8 mouse cellular contexts compared by ENCODE assay signal in genomic region chr19:41846366-41847090, GRCm38 (mm10). TPM values are rescaled to one million over a fixed set of nuclear protein-coding genes. Genes with fewer than 3 reads are reported as not detected.
A peak's percentile ranks its signal among the peaks of the same experiment; 100 is the strongest.
DNase-seq lines count a peak whose midpoint lies in the region; ATAC-seq and TF ChIP-seq lines count a peak whose summit lies in the region.

No protein-coding gene starts in this region.

- peaks cover 10% of the 10 kb centered on the region; the same call in 1 of the 2 replicates for H3K27me3 ChIP-seq in lung, embryonic 15.5 days
- H3K27me3 ChIP-seq in midbrain, postnatal 0 days (ENCODE audit: insufficient read depth, low read length) = no peaks in the 10 kb centered on the region

- H3K9ac ChIP-seq in lung, embryonic 15.5 days = peak overlapping the region; percentile 49
- peak overlapping the region; percentile 66 for H3K9ac ChIP-seq in midbrain, postnatal 0 days (replicated peaks; ENCODE audit: low read length, poor library complexity, severe bottlenecking)

- peaks cover 21% of the 10 kb centered on the region for H3K4me1 ChIP-seq in lung, embryonic 15.5 days
- peaks cover 16% of the 10 kb centered on the region for H3K4me1 ChIP-seq in bone marrow macrophage, adult 2 months (ENCODE audit: control insufficient read depth, insufficient read depth, low read length)
- no peaks in the 10 kb centered on the region for H3K4me1 ChIP-seq in midbrain, postnatal 0 days (ENCODE audit: insufficient read depth, low read length)

- no peak for ATAC-seq in lung, embryonic 15.5 days (ENCODE audit: borderline replicate concordance, extremely low read depth, low FRiP score, low TSS enrichment)
- ATAC-seq in midbrain, postnatal 0 days (ENCODE audit: low FRiP score) = no peak

- H3K4me3 ChIP-seq in lung, embryonic 15.5 days = peak overlapping the region; percentile 56
- H3K4me3 ChIP-seq in bone marrow macrophage, adult 2 months (ENCODE audit: insufficient read depth, low read length) = peak overlapping the region; percentile 91
- H3K4me3 ChIP-seq in midbrain, postnatal 0 days (ENCODE audit: low read depth, low read length) = peak overlapping the region; percentile 67

- H3K36me3 ChIP-seq in lung, embryonic 15.5 days = no peaks in the 10 kb centered on the region
- H3K36me3 ChIP-seq in midbrain, postnatal 0 days (ENCODE audit: insufficient read depth, low read length) = no peaks in the 10 kb centered on the region

- TF ChIP-seq CTCF in bone marrow macrophage, adult 2 months (IDR thresholded peaks at IDR 0.05; ENCODE audit: low read depth, low read length) = no peak; the same call in 1 of the 2 replicates
- TF ChIP-seq CTCF in midbrain, postnatal 0 days (IDR thresholded peaks at IDR 0.05) = peak; percentile 39; the same call in 1 of the 2 replicates

- no peak for DNase-seq in lung, postnatal 25 days (ENCODE audit: low spot score)
- peak; percentile 20 to 34 for DNase-seq in gastrocnemius, adult 8-10 months (ENCODE audit: low spot score in 2 of 2)
- DNase-seq in kidney, postnatal 10 days = peak; percentile 51
- DNase-seq in midbrain, postnatal 0 days (ENCODE audit: low spot score) = no peak
- no peak for DNase-seq in yolk sac, embryonic 10.5 days (ENCODE audit: low spot score)
- DNase-seq in frontal cortex, postnatal 10 days (ENCODE audit: low spot score in 2 of 2) = no peak

- H3K4me2 ChIP-seq in lung, embryonic 15.5 days = peak overlapping the region; percentile 93
- peak overlapping the region; percentile 95 for H3K4me2 ChIP-seq in midbrain, postnatal 0 days (ENCODE audit: low read depth, low read length, poor library complexity, severe bottlenecking)

- 12% methylated on average over 21 of the region's 21 CpGs for WGBS in lung, embryonic 15.5 days
- 9% methylated on average over 21 of the region's 21 CpGs for WGBS in midbrain, postnatal 0 days

- H3K27ac ChIP-seq in lung, embryonic 15.5 days = no peak overlapping the region
- peak overlapping the region; percentile 97; the same call in 1 of the 2 replicates for H3K27ac ChIP-seq in bone marrow macrophage, adult 2 months (ENCODE audit: insufficient read depth, low read depth, low read length)
- H3K27ac ChIP-seq in midbrain, postnatal 0 days (ENCODE audit: low read depth, low read length) = peak overlapping the region; percentile 85

- no peak for TF ChIP-seq POLR2A in bone marrow macrophage, adult 2 months (IDR thresholded peaks at IDR 0.05; ENCODE audit: borderline replicate concordance, low read depth, low read length)

- H3K9me3 ChIP-seq in lung, embryonic 15.5 days = no peaks in the 10 kb centered on the region
- no peaks in the 10 kb centered on the region for H3K9me3 ChIP-seq in midbrain, postnatal 0 days (ENCODE audit: low read length)

RNA-seq across cellular contexts. Expression of gene Frat2, which starts 1.4 kb away (rescaled TPM):
- polyA plus RNA-seq in lung, embryonic 15.5 days (2015; fragmentation: Nextera tagmentation; extraction: Ambion mirVana) = 4.1 and 4.4 TPM in 2 replicates
- 4.4 and 4.5 TPM in 2 replicates for polyA plus RNA-seq in bone marrow macrophage, adult 2 months (2012; ENCODE audit: insufficient read depth, insufficient read length, missing spikeins)
- total RNA-seq in gastrocnemius, adult 8-10 months (2022) = 10 to 100 TPM in 3 of 4 experiments, 1 to 10 TPM in 1; 4.5 to 15.5 (median 12.5) TPM
- total RNA-seq in midbrain, postnatal 0 days (2014; rRNA removed) = 6.9 and 10.4 TPM in 2 replicates
- 6.7 and 8.0 TPM in 2 replicates for polyA plus RNA-seq in midbrain, postnatal 0 days (2015; fragmentation: Nextera tagmentation; extraction: Ambion mirVana)

RNA-seq across cellular contexts. Expression of gene Frat1, which starts 16.8 kb away (rescaled TPM):
- 7.2 and 7.3 TPM in 2 replicates for polyA plus RNA-seq in lung, embryonic 15.5 days (2015; fragmentation: Nextera tagmentation; extraction: Ambion mirVana)
- polyA plus RNA-seq in bone marrow macrophage, adult 2 months (2012; ENCODE audit: insufficient read depth, insufficient read length, missing spikeins) = 6.3 and 7.7 TPM in 2 replicates
- 1 to 10 TPM; 3.6 to 8.4 (median 6.4) TPM for total RNA-seq in gastrocnemius, adult 8-10 months (2022)
- total RNA-seq in midbrain, postnatal 0 days (2014; rRNA removed) = 33.0 and 35.4 TPM in 2 replicates
- polyA plus RNA-seq in midbrain, postnatal 0 days (2015; fragmentation: Nextera tagmentation; extraction: Ambion mirVana) = 34.2 and 34.3 TPM in 2 replicates

RNA-seq across cellular contexts. Expression of gene Arhgap19, which starts 44.7 kb away (rescaled TPM):
- 29.8 and 30.8 TPM in 2 replicates for polyA plus RNA-seq in lung, embryonic 15.5 days (2015; fragmentation: Nextera tagmentation; extraction: Ambion mirVana)
- 67.7 and 73.9 TPM in 2 replicates for polyA plus RNA-seq in bone marrow macrophage, adult 2 months (2012; ENCODE audit: insufficient read depth, insufficient read length, missing spikeins)
- total RNA-seq in gastrocnemius, adult 8-10 months (2022) = 10 to 100 TPM in 1 of 4 experiments, 1 to 10 TPM in 3; 8.6 to 10.0 (median 9.0) TPM
- total RNA-seq in midbrain, postnatal 0 days (2014; rRNA removed) = 4.5 and 5.7 TPM in 2 replicates
- 2.5 and 2.9 TPM in 2 replicates for polyA plus RNA-seq in midbrain, postnatal 0 days (2015; fragmentation: Nextera tagmentation; extraction: Ambion mirVana)

RNA-seq across cellular contexts. Expression of gene Rrp12, which starts 49.4 kb away (rescaled TPM):
- 13.7 and 13.8 TPM in 2 replicates for polyA plus RNA-seq in lung, embryonic 15.5 days (2015; fragmentation: Nextera tagmentation; extraction: Ambion mirVana)
- polyA plus RNA-seq in bone marrow macrophage, adult 2 months (2012; ENCODE audit: insufficient read depth, insufficient read length, missing spikeins) = 2.1 TPM in 2 replicates
- 10 to 100 TPM; 30.0 to 34.9 (median 32.2) TPM for total RNA-seq in gastrocnemius, adult 8-10 months (2022)
- total RNA-seq in midbrain, postnatal 0 days (2014; rRNA removed) = 20.6 and 21.2 TPM in 2 replicates
- polyA plus RNA-seq in midbrain, postnatal 0 days (2015; fragmentation: Nextera tagmentation; extraction: Ambion mirVana) = 13.9 and 14.1 TPM in 2 replicates

Comparison
In these comparisons a context has a peak if more than half of its experiments do, and no peak if none do; other contexts are left out.
1. DNase-seq: peak in gastrocnemius, adult 8-10 months (2 of 2) and kidney, postnatal 10 days (single experiment); none in lung, postnatal 25 days (single experiment), midbrain, postnatal 0 days (single experiment), yolk sac, embryonic 10.5 days (single experiment) and frontal cortex, postnatal 10 days (0 of 2).
2. Peak in every context shown above with its lines, with median percentiles within 50 percentile points of each other: H3K4me3 ChIP-seq.